Mouse (Mus musculus) MEL (cell line): ENCODE measurements around the gene Pdia3. TPM values are rescaled to one million over a fixed set of nuclear protein-coding genes. Genes with fewer than 3 reads are reported as not detected.

Source experiments
- DNase-seq: peaks from one replicate; pipeline ENCODE4 v3.0.0; 2011; ENCODE audit warnings: low read depth, low spot score
- H3K27ac ChIP-seq: 2 replicates; pipeline ENCODE4 v1.5.1; 2012; ENCODE audit warnings: low read depth, mild to moderate bottlenecking, control low read depth, low read length, moderate library complexity; ENCODE audit not compliant: control insufficient read depth
- H3K27me3 ChIP-seq, 2 experiments: fragments of 150-350 bp in 1 of 2; sonication (generic) in 1 of 2; 2 replicates each; pipeline ENCODE4 v1.6.1; 2012; ENCODE audit warnings: low read length in 2 of 2, mild to moderate bottlenecking in 2 of 2, improper control_type of control experiment in 1 of 2, moderate library complexity in 1 of 2; ENCODE audit not compliant: insufficient read depth in 2 of 2, control insufficient read depth in 1 of 2
- H3K36me3 ChIP-seq, 2 experiments: 2 replicates each; pipeline ENCODE4 v1.6.1; 2012 to 2014; ENCODE audit warnings: low read length in 2 of 2, improper control_type of control experiment in 1 of 2, inconsistent platforms in 1 of 2, mild to moderate bottlenecking in 1 of 2; ENCODE audit not compliant: insufficient read depth in 2 of 2, control insufficient read depth in 1 of 2
- H3K4me1 ChIP-seq, 2 experiments: fragments of 150-350 bp in 1 of 2; sonication (generic) in 1 of 2; 2 replicates each; pipeline ENCODE4 v1.6.1; 2012; ENCODE audit warnings: low read length in 2 of 2, improper control_type of control experiment in 1 of 2, mild to moderate bottlenecking in 1 of 2; ENCODE audit not compliant: insufficient read depth in 2 of 2, control insufficient read depth in 1 of 2
- H3K4me3 ChIP-seq, 2 experiments: fragments of 150-350 bp in 1 of 2; sonication (generic) in 1 of 2; 2 replicates each; pipeline ENCODE4 v1.5.1; 2012; ENCODE audit warnings: low read depth in 2 of 2, low read length in 2 of 2, mild to moderate bottlenecking in 2 of 2, moderate library complexity in 2 of 2, control low read depth in 1 of 2, improper control_type of control experiment in 1 of 2; ENCODE audit not compliant: control insufficient read depth in 1 of 2, insufficient read depth in 1 of 2
- H3K79me2 ChIP-seq: 2 replicates; pipeline ENCODE4 v1.6.1; 2012; ENCODE audit warnings: mild to moderate bottlenecking, low read length, moderate library complexity; ENCODE audit not compliant: control insufficient read depth, poor library complexity, insufficient read depth
- H3K9ac ChIP-seq: 2 replicates; pipeline ENCODE4 v1.6.1; 2012; ENCODE audit warnings: low read depth, mild to moderate bottlenecking, control low read depth, low read length, moderate library complexity; ENCODE audit not compliant: control insufficient read depth, poor library complexity, severe bottlenecking
- H3K9me3 ChIP-seq: fragments of 150-350 bp; sonication (generic); replicated peaks from 2 replicates; pipeline ENCODE4 v1.6.1; 2012; ENCODE audit warnings: mild to moderate bottlenecking, low read length, improper control_type of control experiment, moderate library complexity; ENCODE audit not compliant: insufficient read depth
- CHD1 ChIP-seq: IDR thresholded peaks from 2 replicates; pipeline ENCODE4 v1.6.1; 2012; ENCODE audit warnings: low read depth, mild to moderate bottlenecking, inconsistent platforms, low read length, improper control_type of control experiment
- CHD2 ChIP-seq: IDR thresholded peaks from 2 replicates; pipeline ENCODE4 v1.6.1; 2011; ENCODE audit warnings: low read length, improper control_type of control experiment
- CTCF ChIP-seq, 3 experiments: IDR thresholded peaks in 2 of 3; conservative IDR thresholded peaks in 1 of 3; 2 replicates each; pipeline ENCODE4 v1.5.1; 2011 to 2012; ENCODE audit warnings: low read length in 3 of 3, low read depth in 2 of 3, mild to moderate bottlenecking in 2 of 3, improper control_type of control experiment in 1 of 3, inconsistent platforms in 1 of 3, mixed read lengths in 1 of 3, moderate library complexity in 1 of 3; ENCODE audit not compliant: control insufficient read depth in 1 of 3, insufficient read depth in 1 of 3, poor library complexity in 1 of 3, severe bottlenecking in 1 of 3
- E2F4 ChIP-seq: IDR thresholded peaks from 2 replicates; pipeline ENCODE4 v1.6.1; 2011; ENCODE audit warnings: low read depth, low read length, improper control_type of control experiment, borderline replicate concordance
- EP300 ChIP-seq, 2 experiments: IDR thresholded peaks; 2 replicates each; pipeline ENCODE4 v1.6.1; 2011; ENCODE audit warnings: improper control_type of control experiment in 2 of 2, low read length in 2 of 2, low read depth in 1 of 2, mild to moderate bottlenecking in 1 of 2
- GABPA ChIP-seq: IDR thresholded peaks from 2 replicates; pipeline ENCODE4 v1.6.1; 2012; ENCODE audit warnings: low read depth, mild to moderate bottlenecking, inconsistent platforms, low read length, improper control_type of control experiment, moderate library complexity
- GATA1 ChIP-seq: IDR thresholded peaks from 2 replicates; pipeline ENCODE4 v1.6.1; 2011; ENCODE audit warnings: low read depth, low read length, improper control_type of control experiment
- HCFC1 ChIP-seq: IDR thresholded peaks from 2 replicates; pipeline ENCODE4 v1.6.1; 2012; ENCODE audit warnings: low read depth, mild to moderate bottlenecking, inconsistent platforms, low read length, improper control_type of control experiment, moderate library complexity
- JUND ChIP-seq: IDR thresholded peaks from 2 replicates; pipeline ENCODE4 v1.6.1; 2011; ENCODE audit warnings: low read depth, mild to moderate bottlenecking, improper control_type of control experiment, low read length
- KAT2A ChIP-seq: conservative IDR thresholded peaks from 2 replicates; pipeline ENCODE4 v1.6.1; 2012; ENCODE audit warnings: low read depth, low read length, improper control_type of control experiment, inconsistent platforms
- MAX ChIP-seq: IDR thresholded peaks from 2 replicates; pipeline ENCODE4 v1.6.1; 2011; ENCODE audit warnings: low read length, improper control_type of control experiment
- MYB ChIP-seq: IDR thresholded peaks from 2 replicates; pipeline ENCODE4 v1.6.1; 2011; ENCODE audit warnings: mild to moderate bottlenecking, low read depth, low read length, improper control_type of control experiment
- NRF1 ChIP-seq: IDR thresholded peaks from 2 replicates; pipeline ENCODE4 v1.6.1; 2014; ENCODE audit warnings: low read depth, mild to moderate bottlenecking, inconsistent platforms, low read length, improper control_type of control experiment, moderate library complexity; ENCODE audit not compliant: poor library complexity, insufficient read depth, severe bottlenecking
- POLR2A ChIP-seq, 2 experiments: IDR thresholded peaks; 2 replicates each; pipeline ENCODE4 v1.6.1; 2011 to 2012; ENCODE audit warnings: low read length in 2 of 2, mild to moderate bottlenecking in 2 of 2, control low read depth in 1 of 2, improper control_type of control experiment in 1 of 2, low read depth in 1 of 2, moderate library complexity in 1 of 2; ENCODE audit not compliant: control insufficient read depth in 1 of 2, insufficient read depth in 1 of 2, poor library complexity in 1 of 2
- POLR2AphosphoS2 ChIP-seq: IDR thresholded peaks from 2 replicates; pipeline ENCODE4 v1.6.1; 2011; ENCODE audit warnings: low read length, improper control_type of control experiment
- POLR2AphosphoS5 ChIP-seq: IDR thresholded peaks from 2 replicates; pipeline ENCODE4 v1.6.1; 2012; ENCODE audit warnings: low read depth, borderline replicate concordance, mild to moderate bottlenecking, inconsistent platforms, low read length, moderate library complexity, mixed read lengths
- RAD21 ChIP-seq: IDR thresholded peaks from 2 replicates; pipeline ENCODE4 v1.6.1; 2011; ENCODE audit warnings: mild to moderate bottlenecking, low read depth, low read length, improper control_type of control experiment
- SIN3A ChIP-seq: IDR thresholded peaks from 2 replicates; pipeline ENCODE4 v1.6.1; 2012; ENCODE audit warnings: low read length, improper control_type of control experiment, inconsistent platforms
- TCF12 ChIP-seq: IDR thresholded peaks from 2 replicates; pipeline ENCODE4 v1.6.1; 2014; ENCODE audit warnings: low read depth, mild to moderate bottlenecking, inconsistent platforms, low read length, improper control_type of control experiment, moderate library complexity
- USF2 ChIP-seq, 2 experiments: IDR thresholded peaks; 2 replicates each; pipeline ENCODE4 v1.6.1; 2011 to 2012; ENCODE audit warnings: improper control_type of control experiment in 2 of 2, low read length in 2 of 2, borderline replicate concordance in 1 of 2, inconsistent platforms in 1 of 2, low read depth in 1 of 2, mild to moderate bottlenecking in 1 of 2; ENCODE audit not compliant: insufficient read depth in 1 of 2
- ZKSCAN1 ChIP-seq: IDR thresholded peaks from 2 replicates; pipeline ENCODE4 v1.6.1; 2012; ENCODE audit warnings: low read depth, mild to moderate bottlenecking, inconsistent platforms, low read length, improper control_type of control experiment, moderate library complexity
- ZMIZ1 ChIP-seq: IDR thresholded peaks from 2 replicates; pipeline ENCODE4 v1.6.1; 2012; ENCODE audit warnings: low read depth, mild to moderate bottlenecking, inconsistent platforms, low read length, improper control_type of control experiment, moderate library complexity
- polyA plus RNA-seq, 2 experiments: library from polyadenylated mRNA; stranded (reverse) in 1 of 2; unstranded in 1 of 2; fragments of >175 nt in 1 of 2; fragments of >200 nt in 1 of 2; gene quantifications; 2 replicates each; pipeline versions ENCODE4 v1.2.1 to v1.2.4; 2012; ENCODE audit warnings: low replicate concordance in 2 of 2, low read depth in 1 of 2; ENCODE audit not compliant: insufficient read length in 2 of 2, insufficient read depth in 1 of 2, missing spikeins in 1 of 2
- total RNA-seq: library from RNA; depleted of rRNA; stranded (reverse); fragments of 300-350 nt; gene quantifications from 2 replicates; pipeline ENCODE4 v1.2.3, GENCODE M21; 2012

Pdia3 gene
- total and polyA plus RNA-seq, 3 experiments = 70.7 to 473 (median 471) TPM

DNA sequence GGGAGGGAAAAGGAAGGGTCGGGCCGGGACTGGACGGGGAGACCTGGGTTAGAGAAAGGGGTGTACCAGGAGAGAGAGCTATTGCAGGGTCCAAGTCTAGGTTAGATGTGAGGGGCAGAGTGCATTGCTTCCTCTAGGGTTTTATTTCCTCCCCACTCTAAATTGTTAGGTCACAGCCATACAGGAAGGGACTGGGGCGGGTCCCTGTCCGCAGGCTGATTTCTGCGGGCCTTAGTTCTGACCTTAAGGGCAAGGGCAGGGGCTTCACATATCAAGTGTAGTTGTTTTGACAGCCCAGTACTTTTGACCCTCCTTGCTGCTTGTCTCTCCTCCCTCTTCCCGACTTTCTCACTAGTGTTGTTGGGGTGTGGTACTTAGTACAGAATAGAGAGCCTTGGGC lies 36.5 kb downstream of the Pdia3 start:
- H3K9ac ChIP-seq = peak overlapping the region; percentile 84
- H3K36me3 ChIP-seq = peaks cover 0 to 27% of the 10 kb centered on the region in 2 experiments; a peak in 2 of 4 replicates
- no peak for TF ChIP-seq E2F4
- no peak for TF ChIP-seq POLR2AphosphoS2
- no peak for TF ChIP-seq NRF1
- peak; percentile 13; the same call in 1 of the 2 replicates for TF ChIP-seq SIN3A
- no peak for TF ChIP-seq EP300 (IDR thresholded peaks at IDR 0.05; ENCODE audit: low read depth in 1 of 2, low read length in 2 of 2)
- no peak for TF ChIP-seq CHD1
- TF ChIP-seq GATA1 = no peak
- TF ChIP-seq, all 39 proteins: peak for 1
- Histone ChIP-seq H3K4me3 (peak overlapping the region; percentile 82 to 89), H3K9me3 (no peaks in the 10 kb centered on the region), H3K4me1 (peaks cover 18 to 30% of the 10 kb centered on the region in 2 experiments), H3K27me3 (no peaks in the 10 kb centered on the region), H3K27ac (peak overlapping the region; percentile 11; the same call in 1 of the 2 replicates), H3K79me2 (peaks cover 19% of the 10 kb centered on the region)
- DNase-seq = peak; percentile 43

DNA sequence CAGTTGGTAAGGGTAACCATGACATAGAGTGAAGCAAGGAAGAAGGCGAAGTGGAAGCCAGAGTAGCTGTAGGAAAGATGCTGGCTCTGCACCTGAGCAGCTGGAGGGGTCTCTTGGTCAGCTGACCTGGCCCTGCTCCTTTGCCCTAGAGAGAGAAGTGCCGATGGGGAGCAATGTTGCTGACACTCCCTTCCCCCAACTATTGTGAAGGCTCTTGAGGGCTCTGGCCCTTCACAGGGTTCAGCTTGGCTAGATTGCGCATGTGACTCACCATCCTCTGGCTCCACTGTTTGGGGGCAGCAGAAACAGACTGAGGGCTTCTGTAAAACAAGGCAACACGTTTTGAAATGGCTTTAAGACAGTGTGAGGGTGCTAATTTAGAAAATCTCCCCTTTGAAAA lies 38.8 kb downstream of the Pdia3 start:
- Histone ChIP-seq H3K9ac (no peak overlapping the region), H3K4me1 (peaks cover 9 to 16% of the 10 kb centered on the region in 2 experiments), H3K9me3 (no peaks in the 10 kb centered on the region), H3K27me3 (no peaks in the 10 kb centered on the region), H3K4me3 (no peak overlapping the region), H3K27ac (no peak overlapping the region), H3K36me3 (peaks cover 0 to 20% of the 10 kb centered on the region in 2 experiments; a peak in 2 of 4 replicates), H3K79me2 (peaks cover 22% of the 10 kb centered on the region)
- TF ChIP-seq MYB = no peak
- no peak for TF ChIP-seq TCF12
- TF ChIP-seq POLR2AphosphoS5 = no peak
- TF ChIP-seq CHD2 = no peak
- no peak for TF ChIP-seq ZMIZ1
- TF ChIP-seq SIN3A = no peak
- no peak for TF ChIP-seq E2F4
- no peak for TF ChIP-seq HCFC1
- no peak for TF ChIP-seq CTCF (IDR thresholded peaks at IDR 0.05 in 2 of 3, conservative IDR thresholded peaks at IDR 0.05 in 1 of 3; ENCODE audit: control insufficient read depth in 1 of 3, insufficient read depth in 1 of 3, low read depth in 2 of 3, low read length in 3 of 3, poor library complexity in 1 of 3, severe bottlenecking in 1 of 3)
- no peak for TF ChIP-seq KAT2A
- TF ChIP-seq JUND = no peak
- no peak for TF ChIP-seq GABPA
- TF ChIP-seq MAX = no peak
- no peak for TF ChIP-seq ZKSCAN1
- no peak for TF ChIP-seq EP300 (IDR thresholded peaks at IDR 0.05; ENCODE audit: low read depth in 1 of 2, low read length in 2 of 2)
- TF ChIP-seq POLR2A (IDR thresholded peaks at IDR 0.05; ENCODE audit: control insufficient read depth in 1 of 2, insufficient read depth in 1 of 2, low read depth in 1 of 2, low read length in 2 of 2, poor library complexity in 1 of 2) = no peak
- no peak for TF ChIP-seq USF2 (IDR thresholded peaks at IDR 0.05; ENCODE audit: borderline replicate concordance in 1 of 2, insufficient read depth in 1 of 2, low read depth in 1 of 2, low read length in 2 of 2)
- no peak for TF ChIP-seq RAD21
- no peak for DNase-seq
